Comparison of ENCODE assay signal across 8 mouse cellular contexts in genomic region chr6:127561231-127562020, GRCm38 (mm10). TPM values are rescaled to one million over a fixed set of nuclear protein-coding genes. Genes with fewer than 3 reads are reported as not detected.
A peak's percentile ranks its signal among the peaks of the same experiment; 100 is the strongest.
DNase-seq lines count a peak whose midpoint lies in the region; ATAC-seq and TF ChIP-seq lines count a peak whose summit lies in the region.

TSS of gene Cracr2a (plus strand) at chr6:127561338.

- peak; percentile 93 for ATAC-seq in lung, embryonic 15.5 days (ENCODE audit: borderline replicate concordance, extremely low read depth, low FRiP score, low TSS enrichment)

- peak within 1 kb of the TSS; percentile 55 for H3K4me3 ChIP-seq in lung, embryonic 15.5 days
- H3K4me3 ChIP-seq in olfactory bulb, adult 2 months (ENCODE audit: insufficient read depth, low read depth, low read length), result peak within 1 kb of the TSS; percentile 40
- peak within 1 kb of the TSS; percentile 75 for H3K4me3 ChIP-seq in thymus, adult 2 months (ENCODE audit: control insufficient read depth, insufficient read depth, low read length)

- TF ChIP-seq POLR2A in olfactory bulb, adult 2 months (IDR thresholded peaks at IDR 0.05; ENCODE audit: insufficient read depth, low read depth, low read length), result no peak
- 0 out of 2 replicates have a peak, but pooled peaks have one; percentile 42 for TF ChIP-seq POLR2A in thymus, adult 2 months (IDR thresholded peaks at IDR 0.05; ENCODE audit: control insufficient read depth, extremely low read depth, insufficient read depth, low read length, poor library complexity)

- peaks cover 27% of the 10 kb centered on the region for H3K4me1 ChIP-seq in lung, embryonic 15.5 days
- peaks cover 6% of the 10 kb centered on the region for H3K4me1 ChIP-seq in olfactory bulb, adult 2 months (ENCODE audit: control insufficient read depth, insufficient read depth, low read length)
- peaks cover 22% of the 10 kb centered on the region for H3K4me1 ChIP-seq in thymus, adult 2 months (replicated peaks; ENCODE audit: control insufficient read depth, insufficient read depth, low read length)

- H3K27me3 ChIP-seq in lung, embryonic 15.5 days, result no peaks in the 10 kb centered on the region
- no peaks in the 10 kb centered on the region for H3K27me3 ChIP-seq in thymus, adult 2 months (ENCODE audit: control insufficient read depth, insufficient read depth, low read length)

- peak within 1 kb of the TSS; percentile 59 for H3K9ac ChIP-seq in lung, embryonic 15.5 days

- WGBS in lung, embryonic 15.5 days, result 0% methylated on average over 22 of the region's 22 CpGs
- 1% methylated on average over 22 of the region's 22 CpGs for WGBS in olfactory bulb, adult 2 months
- WGBS in thymus, adult 2 months, result under 1% methylated on average over 22 of the region's 22 CpGs

- TF ChIP-seq CTCF in olfactory bulb, adult 2 months (IDR thresholded peaks at IDR 0.05; ENCODE audit: insufficient read depth, low read depth, low read length), result peak; percentile 73; the same call in 1 of the 2 replicates
- TF ChIP-seq CTCF in thymus, adult 2 months (IDR thresholded peaks at IDR 0.05; ENCODE audit: borderline replicate concordance, control insufficient read depth, extremely low read depth, insufficient read depth, low read length, poor library complexity), result peak; percentile 71

- H3K27ac ChIP-seq in lung, embryonic 15.5 days, result peak within 1 kb of the TSS; percentile 92
- no peak within 1 kb of the TSS for H3K27ac ChIP-seq in olfactory bulb, adult 2 months (ENCODE audit: insufficient read depth, low read depth, low read length)
- H3K27ac ChIP-seq in thymus, adult 2 months (ENCODE audit: control insufficient read depth, insufficient read depth, low read length), result no peak within 1 kb of the TSS

- no peaks in the 10 kb centered on the region for H3K9me3 ChIP-seq in lung, embryonic 15.5 days

- H3K36me3 ChIP-seq in lung, embryonic 15.5 days, result no peaks in the 10 kb centered on the region
- H3K36me3 ChIP-seq in thymus, adult 2 months (ENCODE audit: control insufficient read depth, insufficient read depth, low read length), result no peaks in the 10 kb centered on the region

- peak within 1 kb of the TSS; percentile 95 for H3K4me2 ChIP-seq in lung, embryonic 15.5 days

- DNase-seq in Muller cell, postnatal 12 days (ENCODE audit: inconsistent ontology term), result peak; percentile 80
- peak; percentile 19 for DNase-seq in cerebellum, adult 9-10 months
- peak; percentile 84 for DNase-seq in forelimb bud, embryonic 11.5 days (ENCODE audit: low read depth, low spot score)
- DNase-seq in heart, postnatal 4 days, result peak; percentile 87
- DNase-seq in layer of hippocampus, adult 8-10 months (ENCODE audit: low spot score in 2 of 2), result peak; percentile 27 to 62
- DNase-seq in thymus, adult 2 months, result peak; percentile 93

RNA-seq across cellular contexts. Expression of gene Cracr2a, which starts in this region (rescaled TPM):
- total RNA-seq in heart, postnatal 4 days (2021), result 1 to 10 TPM; 1.8 to 3.0 TPM
- total RNA-seq in layer of hippocampus, adult 8-10 months (2022), result 1 to 10 TPM; 2.8 to 3.6 (median 3.4) TPM
- polyA plus RNA-seq in lung, embryonic 15.5 days (2015; fragmentation: Nextera tagmentation; extraction: Ambion mirVana), result 4.5 and 5.0 TPM in 2 replicates
- polyA plus RNA-seq in olfactory bulb, adult 2 months (2012; ENCODE audit: insufficient read depth, insufficient read length, low replicate concordance, missing spikeins), result not detected in 2 replicates
- polyA plus RNA-seq in thymus, adult 2 months (2012; rRNA removed), result 6.2 and 6.6 TPM in 2 replicates

Comparison
In these comparisons a context has a peak if more than half of its experiments do, and no peak if none do; other contexts are left out.
1. DNase-seq: peak in every context shown above with its lines; median percentile 93 in thymus, adult 2 months; 87 in heart, postnatal 4 days; 84 in forelimb bud, embryonic 11.5 days; 80 in Muller cell, postnatal 12 days; 44 in layer of hippocampus, adult 8-10 months; 19 in cerebellum, adult 9-10 months.